Mouse (Mus musculus) heart, postnatal 0 days (tissue): ENCODE results near the gene Myh8. TPM values are rescaled to one million over a fixed set of nuclear protein-coding genes. Genes with fewer than 3 reads are reported as not detected.

Experiments used
- ATAC-seq: fragments of 200-750 bp; cut with Nextera tagmentation; 2 replicates; pipeline ENCODE4 v1.8.0; 2017; ENCODE audit warnings: low read depth, moderate number of reproducible peaks, moderate library complexity; ENCODE audit not compliant: insufficient read depth
- DNase-seq: peaks from one replicate; pipeline ENCODE4 v3.0.0-alpha.2; 2016; ENCODE audit warnings: low spot score
- H3K27ac ChIP-seq: fragments of 300-500 bp; sonication (generic); 2 replicates; pipeline ENCODE4 v1.5.1; 2014; ENCODE audit warnings: low read depth, mild to moderate bottlenecking
- H3K27me3 ChIP-seq: fragments of 300-500 bp; sonication (generic); 2 replicates; pipeline ENCODE4 v1.6.1; 2014; ENCODE audit warnings: low read length, mixed read lengths; ENCODE audit not compliant: control insufficient read depth, insufficient read depth
- H3K36me3 ChIP-seq: fragments of 300-500 bp; sonication (generic); replicated peaks from 2 replicates; pipeline ENCODE4 v1.6.1; 2014; ENCODE audit warnings: low read length, mixed read lengths; ENCODE audit not compliant: control insufficient read depth, insufficient read depth
- H3K4me1 ChIP-seq: fragments of 300-500 bp; sonication (generic); 2 replicates; pipeline ENCODE4 v1.6.1; 2014; ENCODE audit warnings: antibody characterized with exemption; ENCODE audit not compliant: control insufficient read depth, insufficient read depth
- H3K4me2 ChIP-seq: fragments of 300-500 bp; sonication (generic); 2 replicates; pipeline ENCODE4 v1.6.1; 2014; ENCODE audit warnings: low read depth, mild to moderate bottlenecking, low read length, moderate library complexity
- H3K4me3 ChIP-seq: fragments of 300-500 bp; sonication (generic); 2 replicates; pipeline ENCODE4 v1.5.1; 2014; ENCODE audit warnings: low read depth, low read length
- H3K9ac ChIP-seq: fragments of 300-500 bp; sonication (generic); replicated peaks from 2 replicates; pipeline ENCODE4 v1.6.1; 2014; ENCODE audit warnings: low read depth, low read length, mixed read lengths
- H3K9me3 ChIP-seq: fragments of 300-500 bp; sonication (generic); replicated peaks from 2 replicates; pipeline ENCODE4 v1.6.1; 2016; ENCODE audit warnings: low read length; ENCODE audit not compliant: control insufficient read depth
- CTCF ChIP-seq: IDR thresholded peaks from 2 replicates; pipeline ENCODE4 v1.5.1; 2016; ENCODE audit warnings: antibody characterized with exemption, control low read depth, low read depth
- EP300 ChIP-seq: IDR thresholded peaks from 2 replicates; pipeline ENCODE4 v1.6.1; 2016; ENCODE audit warnings: antibody characterized with exemption, low read depth
- WGBS: fragments of 180-500 bp; shearing (Covaris S2); extraction: QIAGEN DNeasy Blood & Tissue Kit; methylation state at CpG from one replicate; pipeline ENCODE4 v1.1.7; 2014; 5-methylcytosine and 5-hydroxymethylcytosine counted together
- polyA plus RNA-seq: library from polyadenylated mRNA; unstranded; fragments of >200 nt; fragmentation: Nextera tagmentation; extraction: Ambion mirVana; gene quantifications from 2 replicates; pipeline ENCODE4 v1.2.1, GENCODE M21; 2015
- total RNA-seq: library from RNA; depleted of rRNA; stranded (reverse); fragments of >200 nt; gene quantifications from 2 replicates; pipeline ENCODE4 v1.2.3, GENCODE M21; 2014; ENCODE audit warnings: low replicate concordance; rRNA removed

Gene Myh8
- total and polyA plus RNA-seq, 2 experiments from 2014 or later, result 1.3 to 5.1 TPM

GRCm38 (mm10) chr11:67345186-67345855, 68.4 kb downstream of the Myh8 start:
- no peak for DNase-seq
- WGBS, result 60% methylated on average over 2 of the region's 2 CpGs
- TF ChIP-seq CTCF, result no peak
- no peak for TF ChIP-seq EP300
- H3K36me3 ChIP-seq, result no peaks in the 10 kb centered on the region
- H3K4me1 ChIP-seq, result no peaks in the 10 kb centered on the region
- H3K9ac ChIP-seq, result no peak overlapping the region
- H3K9me3 ChIP-seq, result no peaks in the 10 kb centered on the region
- peaks cover 12% of the 10 kb centered on the region; the same call in 1 of the 2 replicates for H3K27me3 ChIP-seq
- H3K27ac ChIP-seq, result no peak overlapping the region
- no peak overlapping the region for H3K4me2 ChIP-seq
- ATAC-seq, result no peak
- H3K4me3 ChIP-seq, result no peak overlapping the region

- TF ChIP-seq CTCF (no peak), EP300 (no peak)
- Histone ChIP-seq H3K4me3 (no peak overlapping the region), H3K9me3 (no peaks in the 10 kb centered on the region), H3K4me2 (no peak overlapping the region), H3K4me1 (no peaks in the 10 kb centered on the region), H3K27me3 (peaks cover 12% of the 10 kb centered on the region; the same call in 1 of the 2 replicates), H3K9ac (no peak overlapping the region), H3K27ac (no peak overlapping the region), H3K36me3 (no peaks in the 10 kb centered on the region)
- DNase-seq (no peak), ATAC-seq (no peak)
These were observed 68.9 kb downstream of the Myh8 start for GRCm38 (mm10) chr11:67345856-67346236.

- H3K27ac ChIP-seq, result no peak overlapping the region
- TF ChIP-seq EP300, result no peak
- peak; percentile 94 for TF ChIP-seq CTCF
- no peak overlapping the region for H3K9ac ChIP-seq
- H3K36me3 ChIP-seq, result no peaks in the 10 kb centered on the region
- peaks cover 12% of the 10 kb centered on the region; the same call in 1 of the 2 replicates for H3K27me3 ChIP-seq
- WGBS, result 50% methylated on average over 14 of the region's 14 CpGs
- DNase-seq (peak; percentile 69), ATAC-seq (no peak)
- no peaks in the 10 kb centered on the region for H3K4me1 ChIP-seq
- H3K9me3 ChIP-seq, result no peaks in the 10 kb centered on the region
- no peak overlapping the region for H3K4me2 ChIP-seq
- no peak overlapping the region for H3K4me3 ChIP-seq
These were observed 73.3 kb downstream of the Myh8 start for GRCm38 (mm10) chr11:67350153-67350768.

GRCm38 (mm10) chr11:67353011-67353410, 76.1 kb downstream of the Myh8 start:
- no peak for DNase-seq
- Histone ChIP-seq H3K27me3 (peaks cover 12% of the 10 kb centered on the region; the same call in 1 of the 2 replicates), H3K4me1 (no peaks in the 10 kb centered on the region), H3K4me3 (no peak overlapping the region), H3K4me2 (no peak overlapping the region), H3K36me3 (no peaks in the 10 kb centered on the region), H3K9me3 (no peaks in the 10 kb centered on the region), H3K27ac (no peak overlapping the region), H3K9ac (no peak overlapping the region)
- no peak; the same call in 1 of the 2 replicates for ATAC-seq
- TF ChIP-seq EP300 (no peak), CTCF (peak; percentile 14; the same call in 1 of the 2 replicates)
- 45% methylated on average over 4 of the region's 4 CpGs for WGBS

- WGBS, result 72% methylated on average over 10 of the region's 10 CpGs
- TF ChIP-seq EP300 (no peak), CTCF (no peak)
- Histone ChIP-seq H3K4me2 (no peak overlapping the region), H3K4me1 (no peaks in the 10 kb centered on the region), H3K27ac (no peak overlapping the region), H3K9me3 (no peaks in the 10 kb centered on the region), H3K36me3 (no peaks in the 10 kb centered on the region), H3K9ac (no peak overlapping the region), H3K27me3 (no peaks in the 10 kb centered on the region), H3K4me3 (no peak overlapping the region)
- ATAC-seq (no peak), DNase-seq (no peak)
These were observed 81.1 kb downstream of the Myh8 start for GRCm38 (mm10) chr11:67358031-67358430.

Other genes with a start within 250 kb of the Myh8 start
- 4.2 and 11.6 TPM in 2 replicates for gene Adprm, start 224.5 kb upstream of the Myh8 start, total RNA-seq
- 15.9 and 19.2 TPM in 2 replicates for gene Adprm, start 224.5 kb upstream of the Myh8 start, polyA plus RNA-seq
- gene Sco1, start 224.5 kb upstream of the Myh8 start, total RNA-seq, result 8.2 and 13.1 TPM in 2 replicates
- gene Sco1, start 224.5 kb upstream of the Myh8 start, polyA plus RNA-seq, result 15.4 and 15.8 TPM in 2 replicates
- 1.4 TPM in 1 of 2 replicates, not detected in the other for gene Myh3, start 198.8 kb upstream of the Myh8 start, total RNA-seq
- 0.01 TPM in 1 of 2 replicates, not detected in the other for gene Myh3, start 198.8 kb upstream of the Myh8 start, polyA plus RNA-seq
- 0.08 TPM in 2 replicates for gene Myh2, start 106.1 kb upstream of the Myh8 start, total RNA-seq
- gene Myh2, start 106.1 kb upstream of the Myh8 start, polyA plus RNA-seq, result not detected in 2 replicates
- 0.15 and 2.5 TPM in 2 replicates for gene Myh1, start 77.1 kb upstream of the Myh8 start, total RNA-seq
- gene Myh1, start 77.1 kb upstream of the Myh8 start, polyA plus RNA-seq, result 0.04 TPM in 1 of 2 replicates, not detected in the other
- not detected in 2 replicates for gene Myh4, start 39.1 kb upstream of the Myh8 start, total RNA-seq
- gene Myh4, start 39.1 kb upstream of the Myh8 start, polyA plus RNA-seq, result not detected in 2 replicates
- not detected in 2 replicates for gene Myh13, start 44.5 kb downstream of the Myh8 start, total RNA-seq
- 0.15 and 0.27 TPM in 2 replicates for gene Myh13, start 44.5 kb downstream of the Myh8 start, polyA plus RNA-seq
- gene Gas7, start 178.3 kb downstream of the Myh8 start, total RNA-seq, result 5.3 and 23.2 TPM in 2 replicates
- gene Gas7, start 178.3 kb downstream of the Myh8 start, polyA plus RNA-seq, result 4.6 and 4.8 TPM in 2 replicates